Mouse (Mus musculus) layer of hippocampus, adult 9-10 months (tissue): ENCODE results near the gene Ttc29.

Experiments
- DNase-seq: peaks from one replicate; pipeline ENCODE4 v3.0.0; 2022; ENCODE audit warnings: low spot score

Gene Ttc29

DNA sequence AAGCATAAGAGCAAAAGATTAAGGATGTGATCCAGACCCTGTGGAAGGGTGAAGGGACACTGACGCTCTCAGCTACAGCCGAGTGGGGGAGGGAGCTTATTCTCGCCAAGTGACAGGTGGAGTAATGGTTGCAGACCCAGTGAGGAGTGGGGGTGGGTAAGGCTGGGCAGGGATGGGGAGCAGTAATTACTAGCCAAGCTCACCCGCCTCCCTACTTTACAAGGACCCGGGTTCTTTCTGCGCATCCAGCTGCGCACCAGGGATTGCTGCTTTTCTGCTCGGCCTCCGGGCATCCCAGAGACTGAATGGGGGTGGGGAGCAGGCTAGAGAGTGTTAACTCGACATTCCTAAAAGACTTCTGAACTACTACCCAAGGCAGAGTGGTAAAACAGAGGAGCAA is 213.4 kb downstream of the Ttc29 start:
- DNase-seq, result no peak

- no peak for DNase-seq
Observed at GRCm38 (mm10) chr8:78426875-78427768, 214.0 kb downstream of the Ttc29 start.

DNA sequence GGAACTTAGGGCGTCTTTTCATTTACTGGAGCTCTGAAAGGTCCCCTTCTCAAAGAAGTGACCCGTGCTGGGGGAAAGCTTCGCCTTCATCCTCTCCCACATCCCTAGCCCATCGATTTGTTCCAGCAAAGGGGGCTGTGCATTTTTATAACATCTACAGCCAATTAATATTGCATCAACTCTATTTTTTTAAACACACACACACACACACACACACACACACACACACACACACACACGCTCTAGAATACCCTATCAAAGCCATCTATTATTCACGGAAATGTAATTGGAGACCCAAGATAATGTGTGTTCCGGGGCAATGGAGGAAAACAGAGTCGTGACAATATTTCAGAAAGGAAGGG is 214.7 kb downstream of the Ttc29 start:
- DNase-seq, result no peak

DNA sequence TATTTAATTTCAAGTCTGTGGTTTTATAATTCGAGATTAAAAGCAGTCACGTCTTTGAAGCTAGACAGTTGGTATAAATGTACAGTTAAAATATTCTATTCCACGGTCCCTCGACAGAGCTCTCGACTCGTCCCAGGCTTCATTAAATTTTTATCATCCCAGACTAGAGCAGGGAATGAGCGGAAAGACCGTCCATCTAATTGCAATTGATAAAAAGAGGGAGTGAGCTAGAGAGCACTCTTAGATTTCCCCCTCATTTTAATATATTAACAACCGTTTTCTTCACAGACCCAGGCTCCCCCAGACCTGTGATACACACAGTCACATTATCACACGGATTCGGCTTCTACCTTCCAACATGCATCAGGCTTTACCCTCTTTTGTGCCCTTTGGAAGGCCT is 215.1 kb downstream of the Ttc29 start:
- DNase-seq, result no peak

- no peak for DNase-seq
Observed at GRCm38 (mm10) chr8:78431356-78431755, 218.3 kb downstream of the Ttc29 start.

- no peak for DNase-seq
Observed at GRCm38 (mm10) chr8:78432451-78432850, 219.4 kb downstream of the Ttc29 start.

GRCm38 (mm10) chr8:78433318-78433717 is 220.2 kb downstream of the Ttc29 start:
- no peak for DNase-seq

GRCm38 (mm10) chr8:78434340-78434739 is 221.2 kb downstream of the Ttc29 start:
- no peak for DNase-seq

- DNase-seq, result no peak
Observed at GRCm38 (mm10) chr8:78434823-78435623, 221.9 kb downstream of the Ttc29 start.

- no peak for DNase-seq
Observed at GRCm38 (mm10) chr8:78435624-78435960, 222.5 kb downstream of the Ttc29 start.

- no peak for DNase-seq
Observed at GRCm38 (mm10) chr8:78436071-78436651, 223.1 kb downstream of the Ttc29 start, which contains the start of gene Pou4f2. Gene Pou4f2, minus strand, starts transcription at chr8:78436645.

- no peak for DNase-seq
Observed at GRCm38 (mm10) chr8:78436661-78437060, 223.6 kb downstream of the Ttc29 start.

- no peak for DNase-seq
Observed at GRCm38 (mm10) chr8:78437140-78438045, 224.3 kb downstream of the Ttc29 start.

GRCm38 (mm10) chr8:78438121-78438520 is 225.0 kb downstream of the Ttc29 start:
- no peak for DNase-seq

DNA sequence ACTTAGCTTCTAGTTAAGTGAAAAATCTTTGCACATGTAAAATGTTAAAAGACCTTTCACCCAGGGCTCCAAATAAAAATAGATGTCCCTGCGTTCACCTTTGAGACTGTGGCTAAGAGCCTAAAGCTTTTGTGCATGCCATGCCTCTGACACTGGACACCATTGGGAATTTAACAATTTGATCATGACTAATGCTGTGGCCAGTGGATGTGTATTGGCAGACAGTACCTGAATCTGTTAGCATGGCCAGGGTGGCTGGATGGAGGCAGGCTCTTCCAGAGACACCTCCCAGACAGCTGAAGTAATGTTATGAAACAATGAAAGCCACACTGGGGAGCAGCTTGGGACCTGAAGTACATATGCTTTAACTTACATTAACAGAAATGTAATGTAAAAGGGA is 229.7 kb downstream of the Ttc29 start:
- DNase-seq, result no peak
